Mouse (Mus musculus) megakaryocyte, adult 5-6 weeks (primary cell): Measurements from ENCODE around the gene Gm6034. TPM values are rescaled to one million over a fixed set of nuclear protein-coding genes. Genes with fewer than 3 reads are reported as not detected.
"Not testable (repeated sequence)": the region's sequence is repeated elsewhere in the genome, so short reads cannot be mapped to it uniquely, and the experiment has no call there.

Experiments used
- ATAC-seq: 2 replicates; pipeline ENCODE4 v1.8.0; 2016; ENCODE audit warnings: mild to moderate bottlenecking, inconsistent platforms; ENCODE audit not compliant: poor library complexity, severe bottlenecking
- total RNA-seq, 2 experiments: library from RNA; stranded (forward) in 1 of 2; stranded (reverse) in 1 of 2; fragments of 153-499, 151-499 nt in 1 of 2; fragments of 221-1000, 200-1000 nt in 1 of 2; gene quantifications; 2 replicates each; pipeline versions ENCODE4 v1.2.3 to v1.2.4; 2015 to 2017

The Gm6034 gene
- total RNA-seq (2015) (not detected in 2 replicates), total RNA-seq (2017) (not detected in 2 replicates)

- ATAC-seq, result peak; percentile 94
Observed at GRCm38 (mm10) chr17:36042610-36043169, at the start of gene Gm6034, which contains the start of gene H2-T22. TSS of gene Gm6034 (plus strand) at chr17:36042961. TSS of gene H2-T22 (minus strand) at chr17:36042747.

- ATAC-seq, result peak; percentile 66
Observed at GRCm38 (mm10) chr17:35993675-35994074, 49.1 kb upstream of the Gm6034 start.

- ATAC-seq, result peak; percentile 71
Observed at GRCm38 (mm10) chr17:35994175-35994878, 48.4 kb upstream of the Gm6034 start.

- no peak for ATAC-seq
Observed at GRCm38 (mm10) chr17:35994879-35995240, 47.9 kb upstream of the Gm6034 start.

GRCm38 (mm10) chr17:35996949-35997348, 45.8 kb upstream of the Gm6034 start:
- peak; percentile 72 for ATAC-seq

- ATAC-seq, result peak; percentile 48
Observed at GRCm38 (mm10) chr17:35997713-35998510, 44.8 kb upstream of the Gm6034 start.

- ATAC-seq, result no peak
Observed at GRCm38 (mm10) chr17:35998545-35999305, 44.0 kb upstream of the Gm6034 start.

- peak; percentile 11; the same call in 1 of the 2 replicates for ATAC-seq
Observed at GRCm38 (mm10) chr17:35999356-35999755, 43.4 kb upstream of the Gm6034 start.

- no peak for ATAC-seq
Observed at GRCm38 (mm10) chr17:36000349-36000748, 42.4 kb upstream of the Gm6034 start.

GRCm38 (mm10) chr17:36001121-36001897, 41.5 kb upstream of the Gm6034 start:
- no peak for ATAC-seq

- ATAC-seq, result no peak
Observed at GRCm38 (mm10) chr17:36001966-36002365, 40.8 kb upstream of the Gm6034 start.

GRCm38 (mm10) chr17:36003331-36003730, 39.4 kb upstream of the Gm6034 start:
- ATAC-seq, result no peak

GRCm38 (mm10) chr17:36004409-36004808, 38.4 kb upstream of the Gm6034 start:
- not testable (repeated sequence) for ATAC-seq

- ATAC-seq, result no peak
Observed at GRCm38 (mm10) chr17:36014977-36015376, 27.8 kb upstream of the Gm6034 start.

GRCm38 (mm10) chr17:36017046-36017445, 25.7 kb upstream of the Gm6034 start:
- no peak for ATAC-seq

GRCm38 (mm10) chr17:36018979-36019378, 23.8 kb upstream of the Gm6034 start:
- ATAC-seq, result no peak

- no peak for ATAC-seq
Observed at GRCm38 (mm10) chr17:36019519-36019918, 23.2 kb upstream of the Gm6034 start.

GRCm38 (mm10) chr17:36020191-36021073, 22.3 kb upstream of the Gm6034 start, which contains the start of gene H2-T24:
TSS of gene H2-T24 (minus strand) at chr17:36020560.
- ATAC-seq, result peak; percentile 90

- no peak for ATAC-seq
Observed at GRCm38 (mm10) chr17:36021309-36021708, 21.5 kb upstream of the Gm6034 start.
